Mouse (Mus musculus): ENCODE results near the gene Igdcc4.

Igdcc4 gene

DNA sequence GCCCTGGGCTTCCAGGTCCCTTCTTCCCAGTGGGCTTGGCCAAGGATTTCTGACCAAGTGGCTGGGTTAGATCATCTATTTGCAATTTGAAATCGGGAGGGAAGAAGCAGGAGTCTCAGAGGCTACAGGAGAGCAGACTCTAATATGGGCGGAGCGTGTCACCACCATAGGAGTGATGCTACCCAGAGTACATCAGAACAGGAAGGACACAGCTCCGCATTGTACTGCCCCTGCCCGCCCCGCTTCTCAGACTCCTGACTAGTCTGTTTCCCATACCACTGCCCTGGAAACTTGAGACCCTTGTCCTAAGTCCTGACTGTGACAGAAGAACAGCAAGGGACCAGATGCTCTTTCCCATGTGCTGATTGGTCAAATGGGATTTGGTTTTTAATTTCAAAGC lies 56.3 kb downstream of the Igdcc4 start:
- no peak for DNase-seq (ENCODE audit: low read depth)

DNA sequence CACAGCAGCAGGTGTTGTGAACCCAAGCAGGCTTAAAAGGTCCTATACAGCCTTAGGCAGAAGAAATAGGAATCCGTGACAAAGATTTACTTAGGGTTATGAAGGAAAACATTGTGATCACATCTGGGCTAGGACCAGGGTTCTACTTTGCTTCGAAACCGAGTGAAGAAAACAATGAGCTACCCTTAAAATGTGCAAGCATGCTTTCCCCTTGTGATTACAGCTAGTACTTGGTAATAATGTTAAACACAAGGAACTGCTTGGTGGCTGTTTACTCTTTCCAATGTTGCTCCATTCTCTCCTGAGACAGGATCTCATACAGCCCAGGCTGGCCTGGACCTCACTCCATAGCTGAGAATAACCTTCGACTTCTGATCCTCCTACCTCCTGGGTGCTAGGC lies 59.9 kb downstream of the Igdcc4 start:
- no peak for DNase-seq (ENCODE audit: low read depth)

DNA sequence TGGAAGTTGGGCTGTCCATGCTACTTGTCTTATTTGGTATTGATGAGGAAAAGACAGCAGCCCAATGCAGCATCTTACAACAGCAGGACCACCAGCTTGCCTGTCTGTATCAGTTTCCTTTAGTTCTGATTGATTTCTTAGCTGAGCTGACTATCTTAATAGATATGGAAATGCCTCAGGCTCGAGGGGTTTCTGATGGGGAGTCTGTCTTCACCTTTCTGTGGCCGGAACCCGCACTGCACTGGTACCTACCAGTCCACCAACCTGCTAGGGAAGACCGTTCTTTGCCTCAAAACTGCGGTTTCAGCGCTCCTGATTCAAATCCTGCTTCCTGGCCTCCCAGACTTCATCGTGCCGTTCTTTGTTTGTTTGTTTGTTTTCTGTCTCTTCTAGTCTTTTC lies 60.6 kb downstream of the Igdcc4 start:
- no peak for DNase-seq (ENCODE audit: low read depth)

DNA sequence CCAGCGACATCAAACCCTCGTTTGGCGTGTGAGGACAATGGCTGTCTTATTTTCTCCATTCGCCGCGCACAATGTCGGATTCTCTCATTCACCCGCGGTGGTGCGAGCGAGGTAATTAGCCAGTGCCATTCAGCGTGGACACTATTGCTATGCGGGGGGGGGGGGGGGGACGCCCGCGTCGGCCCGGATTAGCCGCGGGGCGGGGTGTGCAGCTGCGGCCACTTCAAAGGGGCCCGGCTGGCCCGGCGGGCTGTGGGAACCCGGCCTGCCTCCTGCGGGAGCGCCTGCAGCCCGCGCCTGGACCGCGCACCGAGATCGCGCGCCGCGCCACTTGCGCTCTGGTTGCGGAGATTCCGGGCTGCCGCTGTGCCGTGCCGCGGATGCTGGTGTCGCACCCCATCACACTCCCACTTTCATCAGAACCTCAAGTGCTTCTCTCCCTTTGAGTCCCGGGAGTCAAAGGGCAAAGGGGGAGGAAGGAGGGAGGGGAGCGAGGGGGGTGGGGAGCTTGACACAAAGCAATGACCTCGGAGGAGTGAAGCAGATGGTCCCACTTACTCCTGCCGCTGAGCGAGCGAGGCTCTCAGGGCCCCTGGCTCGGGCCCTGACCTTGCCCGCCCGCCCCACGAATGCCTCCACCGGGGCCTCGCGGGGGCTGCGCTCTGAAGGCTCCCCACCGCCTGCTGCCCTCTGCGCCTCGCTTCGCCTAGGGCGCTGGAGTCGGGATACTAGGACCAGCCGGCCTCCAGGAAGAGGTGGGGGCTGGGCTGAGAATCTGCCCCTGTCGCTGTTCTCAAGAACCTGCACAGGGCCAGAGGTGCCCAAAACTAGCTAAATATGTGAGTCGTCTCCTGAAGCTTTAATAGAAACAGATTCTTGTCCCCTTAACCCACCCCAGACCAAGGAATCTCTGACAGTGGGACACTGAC lies 61.7 kb downstream of the Igdcc4 start:
- DNase-seq (ENCODE audit: low read depth): no peak

DNA sequence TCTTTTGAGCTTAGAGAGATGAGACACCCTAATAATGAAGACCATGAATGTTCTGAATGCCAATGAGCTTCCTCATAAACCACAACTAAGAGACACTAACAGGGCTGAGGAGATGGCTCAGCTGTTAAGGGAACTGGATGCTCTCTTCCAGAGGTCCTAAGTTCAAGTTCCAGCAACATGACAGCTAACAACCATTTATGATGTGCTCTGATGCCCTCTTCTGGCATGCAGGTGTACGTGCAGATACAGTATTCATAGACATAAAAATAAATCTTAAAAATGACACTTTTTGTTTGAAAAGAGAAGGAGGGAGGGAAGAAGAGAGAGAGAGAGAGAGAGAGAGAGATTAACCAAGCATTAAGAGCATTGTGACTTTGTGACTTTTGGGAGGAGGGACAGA lies 63.6 kb downstream of the Igdcc4 start:
- peak; percentile 70 for DNase-seq (ENCODE audit: low read depth)

DNA sequence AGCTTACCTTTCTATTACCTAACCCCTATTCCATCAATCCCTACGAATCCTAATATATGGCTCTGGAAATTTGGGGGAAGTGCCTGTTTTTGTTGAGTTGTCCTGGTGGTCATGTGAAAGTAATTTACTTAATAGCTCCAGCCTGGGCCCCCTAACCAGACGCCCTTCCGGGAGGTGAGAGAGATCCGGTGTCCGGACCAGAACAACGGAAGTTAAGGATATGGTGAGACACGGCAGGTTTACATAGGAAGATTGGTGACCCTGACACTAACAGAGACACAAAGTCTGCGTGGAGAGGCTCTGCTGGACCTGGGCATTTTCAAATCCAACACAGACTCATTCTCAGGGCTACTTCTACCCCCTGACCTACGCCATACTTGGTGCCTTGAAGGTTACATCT lies 65.1 kb downstream of the Igdcc4 start:
- no peak for DNase-seq (ENCODE audit: low read depth)

DNA sequence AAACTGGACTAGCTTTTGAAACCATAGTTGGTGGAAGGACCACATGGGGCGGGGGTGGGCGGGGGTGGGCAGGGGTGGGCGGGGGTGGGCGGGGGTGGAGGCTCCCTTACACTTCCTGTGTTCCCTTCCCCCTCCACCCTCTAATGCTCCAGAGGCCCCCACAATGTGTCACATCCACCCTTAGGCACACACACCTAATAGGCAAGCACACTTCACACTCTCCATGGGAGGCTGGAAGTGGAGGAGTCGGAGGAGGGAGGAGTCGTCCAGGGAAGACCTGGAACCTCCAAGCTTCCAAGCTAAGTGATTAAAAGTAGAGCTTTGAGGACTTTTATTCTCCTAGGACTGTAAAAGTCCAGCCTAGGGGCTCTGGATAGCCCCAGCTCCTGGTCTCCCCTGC lies 67.2 kb downstream of the Igdcc4 start:
- no peak for DNase-seq (ENCODE audit: low read depth)

DNA sequence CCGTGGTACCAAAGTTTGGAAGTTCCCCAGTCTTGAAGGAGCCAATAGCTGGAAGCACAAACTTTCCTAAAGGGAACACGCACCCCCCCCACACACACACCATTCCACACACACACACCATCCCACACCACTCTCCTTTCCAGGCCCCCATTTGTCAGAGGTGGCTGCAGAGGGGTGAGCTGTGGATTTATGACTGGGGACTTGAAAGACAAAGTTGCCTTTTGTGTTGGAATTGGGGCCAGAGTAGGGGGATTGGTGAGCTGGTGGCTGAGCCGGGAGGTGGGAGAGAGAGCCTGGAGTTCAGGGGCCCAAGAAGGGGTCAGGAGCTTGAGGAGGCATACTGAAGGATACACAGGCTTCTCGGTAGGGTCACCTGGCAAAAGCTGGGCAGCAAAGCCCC lies 67.7 kb downstream of the Igdcc4 start:
- no peak for DNase-seq (ENCODE audit: low read depth)

DNA sequence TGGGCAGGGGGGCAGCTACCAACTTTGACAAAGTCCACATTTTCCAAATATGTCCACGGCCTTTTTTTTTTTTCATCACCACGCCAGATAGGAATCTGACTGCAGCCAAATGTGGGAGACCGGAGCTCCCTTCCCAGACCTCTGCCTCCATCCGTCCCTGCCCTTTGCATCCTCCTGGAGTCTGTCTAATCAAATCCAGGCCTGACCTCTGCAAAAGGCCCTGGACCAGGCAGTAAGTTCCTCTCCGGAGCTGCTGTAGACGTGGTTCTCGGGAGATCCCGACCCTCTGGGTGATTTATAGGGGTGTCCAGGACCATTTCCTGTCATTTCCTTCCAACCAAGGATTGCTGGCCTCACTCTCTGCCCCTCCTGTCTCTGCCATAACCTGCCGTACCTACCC lies 71.4 kb downstream of the Igdcc4 start:
- DNase-seq (ENCODE audit: low read depth): no peak

DNA sequence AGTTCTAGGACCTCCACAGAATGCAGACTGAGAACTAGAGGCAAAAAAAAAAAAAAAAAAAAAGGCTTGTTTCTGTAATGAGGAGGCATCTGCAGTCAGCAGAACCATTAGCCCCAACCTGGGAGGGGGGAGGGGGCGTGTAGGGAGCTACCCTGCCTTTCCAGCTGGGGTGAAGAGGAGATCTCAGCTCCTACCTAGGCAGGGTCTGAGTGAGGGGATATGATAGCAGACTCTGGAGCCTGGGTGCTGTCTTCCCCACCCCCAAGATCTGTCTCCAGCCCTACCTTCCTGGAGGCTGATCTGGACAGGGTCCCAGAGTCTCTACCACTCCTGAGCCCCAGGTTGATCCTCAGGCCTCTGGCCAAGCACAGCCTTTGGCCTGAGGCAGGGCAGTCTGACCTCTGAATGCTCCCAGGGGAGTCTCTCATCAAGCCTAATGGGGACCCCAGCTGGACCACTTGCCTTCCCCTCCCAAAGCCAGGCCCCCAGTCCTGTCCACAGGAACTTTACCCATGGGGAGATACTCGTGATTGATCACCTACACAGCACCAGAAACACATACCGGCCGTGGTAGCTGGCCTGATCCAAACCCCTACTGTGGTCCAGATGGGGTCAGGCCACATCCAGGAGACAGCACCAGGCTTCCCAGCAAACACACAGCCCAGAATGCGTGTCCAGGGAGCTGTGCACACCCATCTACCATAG lies 74.1 kb downstream of the Igdcc4 start:
- no peak for DNase-seq (ENCODE audit: low read depth)

DNA sequence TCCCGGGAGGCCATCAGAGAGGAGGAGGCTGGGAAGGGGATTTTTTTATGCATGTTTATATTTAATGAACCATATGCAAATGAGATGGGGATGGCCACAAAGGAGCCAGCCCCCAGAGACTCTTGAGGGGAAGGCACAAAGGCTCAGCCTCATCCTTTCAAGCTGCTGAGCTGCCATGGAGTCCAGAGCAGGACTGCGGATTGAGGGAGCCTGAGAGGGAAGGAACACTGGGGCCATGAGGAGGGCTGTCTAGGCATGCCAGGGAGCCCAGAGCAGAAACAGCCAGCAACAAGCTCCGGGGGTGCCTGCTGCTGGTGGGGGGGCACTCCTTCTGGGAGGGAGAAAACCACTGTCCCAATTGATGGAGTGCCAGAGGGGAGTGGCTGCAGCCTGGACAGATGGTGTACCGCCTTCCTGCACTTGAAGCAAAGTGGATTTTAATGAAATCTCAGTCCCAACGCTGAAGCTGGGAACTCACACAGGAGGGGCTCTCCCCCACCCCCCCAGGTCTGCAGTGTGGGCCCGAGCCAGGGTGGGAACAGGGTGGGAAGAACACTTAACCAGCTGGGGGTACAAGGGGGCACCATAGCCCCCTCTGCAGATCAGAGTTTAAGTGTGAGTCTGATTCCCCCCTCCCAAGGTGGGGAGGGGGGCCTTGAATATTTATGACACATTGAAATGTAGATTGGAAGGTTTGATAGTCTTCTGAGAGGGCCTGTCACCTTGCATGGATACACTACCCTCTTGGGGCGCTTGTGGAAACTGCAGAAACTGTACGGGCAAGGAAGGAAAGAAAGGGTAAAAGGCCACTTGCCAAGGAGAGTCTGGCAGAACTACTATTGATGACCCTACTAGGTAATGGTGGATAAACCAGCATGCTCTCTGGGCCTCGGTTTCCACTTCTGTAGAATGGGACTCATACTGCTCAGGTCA lies 74.9 kb downstream of the Igdcc4 start:
- no peak for DNase-seq (ENCODE audit: low read depth)

DNA sequence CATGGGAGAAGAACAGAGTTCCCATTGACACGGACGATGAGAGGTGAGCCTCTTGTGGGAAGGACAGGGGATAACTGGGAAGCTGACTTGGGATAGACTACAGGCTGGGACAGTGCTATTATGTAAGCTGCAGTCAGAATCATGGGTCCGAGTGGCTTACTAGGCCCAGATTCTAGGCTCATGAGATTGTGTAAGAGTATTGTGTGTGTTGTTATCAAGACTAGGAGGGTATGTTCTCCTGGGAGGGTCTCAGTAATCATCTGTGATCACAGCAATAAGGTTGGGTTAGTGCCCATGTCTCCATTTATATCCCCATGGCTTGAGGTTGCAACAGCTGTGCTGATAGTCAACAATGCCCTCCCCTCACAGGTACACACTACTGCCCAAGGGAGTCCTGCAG lies 76.2 kb downstream of the Igdcc4 start:
- DNase-seq (ENCODE audit: low read depth): no peak

DNA sequence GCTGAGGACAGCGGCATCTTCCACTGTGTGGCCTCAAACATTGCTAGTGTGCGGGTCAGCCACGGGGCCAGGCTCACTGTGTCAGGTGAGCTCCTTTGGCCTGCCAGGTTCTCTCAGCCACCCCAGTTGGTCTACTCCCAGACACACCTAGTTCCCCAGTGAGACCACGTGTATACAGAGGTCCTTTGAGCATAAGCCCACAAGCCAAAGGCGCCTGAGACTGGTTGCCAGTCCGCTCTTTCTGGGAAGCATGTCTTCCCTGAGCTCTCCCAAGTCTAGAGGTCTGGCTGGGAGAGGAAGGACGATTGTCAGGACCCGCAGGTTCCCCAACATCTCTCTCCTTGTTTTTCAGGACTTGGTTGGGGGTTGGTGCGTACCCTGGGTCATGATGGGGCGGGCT lies 76.6 kb downstream of the Igdcc4 start:
- no peak for DNase-seq (ENCODE audit: low read depth)

DNA sequence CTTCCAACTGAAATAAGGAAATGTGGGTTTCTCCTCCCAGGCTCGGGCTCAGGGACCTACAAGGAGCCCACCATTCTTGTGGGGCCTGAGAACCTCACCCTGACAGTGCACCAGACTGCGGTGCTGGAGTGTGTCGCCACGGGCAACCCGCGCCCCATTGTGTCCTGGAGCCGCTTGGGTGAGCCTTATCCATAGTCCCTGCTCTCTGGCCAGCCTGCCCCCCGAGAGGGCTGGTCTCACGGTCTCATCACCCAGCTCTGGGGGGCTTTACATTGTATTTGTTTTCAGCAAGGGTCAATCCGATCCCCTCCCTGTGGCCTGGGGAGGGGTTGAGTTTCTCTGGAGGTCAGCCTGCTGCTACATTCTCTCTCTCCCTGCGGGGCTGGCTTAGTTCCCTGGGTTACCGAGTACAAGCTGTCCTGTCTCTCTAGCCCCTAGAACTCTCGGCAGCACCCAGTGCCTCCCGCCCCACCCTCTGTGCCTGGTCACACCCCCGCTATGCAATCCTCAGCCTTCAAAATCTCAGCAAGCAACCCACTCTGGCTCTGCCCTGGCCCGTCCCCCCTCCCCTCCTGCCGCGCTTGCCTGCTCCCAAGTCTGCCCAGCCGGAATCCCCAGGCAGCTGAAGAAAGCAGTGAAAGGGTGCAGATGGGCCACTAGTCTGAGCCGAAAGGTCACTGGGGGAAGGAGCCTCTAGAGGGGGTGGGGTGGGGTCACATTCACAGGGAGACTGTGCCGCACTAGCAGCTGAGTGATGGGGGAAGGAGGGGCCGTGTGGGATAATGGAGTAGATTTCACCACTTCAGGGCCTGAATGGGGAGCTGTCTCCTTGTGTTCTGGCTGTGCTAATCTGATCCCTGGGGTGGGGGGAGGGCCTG lies 77.3 kb downstream of the Igdcc4 start:
- DNase-seq (ENCODE audit: low read depth): no peak

DNA sequence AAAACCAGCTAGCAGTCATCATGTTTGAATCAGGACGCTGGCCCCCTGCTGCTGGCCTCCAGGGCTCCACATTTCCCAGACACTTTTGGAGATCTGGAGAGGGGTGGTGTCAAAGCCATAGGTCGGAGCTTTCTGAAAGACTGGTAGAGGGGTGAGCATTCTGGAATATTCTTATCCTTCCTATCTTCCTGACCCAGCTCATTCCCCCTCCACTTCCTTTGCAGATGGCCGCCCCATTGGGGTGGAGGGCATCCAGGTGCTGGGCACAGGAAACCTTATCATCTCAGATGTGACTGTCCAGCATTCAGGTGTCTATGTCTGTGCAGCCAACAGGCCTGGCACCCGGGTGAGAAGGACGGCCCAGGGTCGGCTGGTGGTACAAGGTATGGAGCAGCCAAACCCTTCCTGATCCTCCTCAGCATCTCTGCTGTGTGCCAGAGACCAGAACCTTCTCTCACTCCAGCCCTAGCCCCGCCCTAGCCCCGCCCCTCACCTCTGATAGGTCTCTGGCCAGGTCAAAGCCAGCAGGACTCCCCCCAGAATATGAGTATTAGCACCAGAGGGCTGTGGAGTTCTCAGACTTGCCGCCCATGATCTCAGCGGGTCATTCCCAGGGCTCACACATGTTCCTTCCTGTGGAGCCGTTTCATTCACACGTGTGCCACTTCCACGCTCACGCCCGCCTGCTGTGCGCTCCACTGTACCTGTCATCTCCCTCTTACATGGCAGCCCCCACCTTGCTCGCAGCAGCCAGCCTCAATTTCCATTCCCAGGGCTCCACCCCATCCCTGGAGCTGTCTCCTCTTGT lies 78.7 kb downstream of the Igdcc4 start:
- no peak for DNase-seq (ENCODE audit: low read depth)
